Mouse (Mus musculus): Measurements from ENCODE around the gene Angel1. TPM values are rescaled to one million over a fixed set of nuclear protein-coding genes. Genes with fewer than 3 reads are reported as not detected.
A peak's percentile ranks its signal among the peaks of the same experiment; 100 is the strongest.

The Angel1 gene
- polyA plus RNA-seq, 1 experiment = not detected

GRCm38 (mm10) chr12:86716962-86717361 is 9.3 kb downstream of the Angel1 start:
- Histone ChIP-seq H3K4me1 (ENCODE audit: control insufficient read depth, insufficient read depth, low read length) (peaks cover 10% of the 10 kb centered on the region), H3K4me3 (ENCODE audit: insufficient read depth, low read depth, low read length) (no peak overlapping the region), H3K27ac (ENCODE audit: insufficient read depth, low read depth, low read length) (no peak overlapping the region)
- WGBS = 96% methylated on average over 11 of the region's 11 CpGs
- TF ChIP-seq POLR2A (IDR thresholded peaks at IDR 0.05; ENCODE audit: insufficient read depth, low read depth, low read length) (no peak), CTCF (IDR thresholded peaks at IDR 0.05; ENCODE audit: insufficient read depth, low read depth, low read length) (no peak)

GRCm38 (mm10) chr12:86715401-86715800 is 10.9 kb downstream of the Angel1 start:
- no peak overlapping the region for H3K4me3 ChIP-seq (ENCODE audit: insufficient read depth, low read depth, low read length)
- H3K27ac ChIP-seq (ENCODE audit: insufficient read depth, low read depth, low read length) = no peak overlapping the region
- WGBS = 60% methylated on average over 5 of the region's 5 CpGs
- TF ChIP-seq CTCF (IDR thresholded peaks at IDR 0.05; ENCODE audit: insufficient read depth, low read depth, low read length) = no peak
- no peak for TF ChIP-seq POLR2A (IDR thresholded peaks at IDR 0.05; ENCODE audit: insufficient read depth, low read depth, low read length)
- H3K4me1 ChIP-seq (ENCODE audit: control insufficient read depth, insufficient read depth, low read length) = peaks cover 6% of the 10 kb centered on the region; the same call in 1 of the 2 replicates

GRCm38 (mm10) chr12:86714026-86714425 is 12.2 kb downstream of the Angel1 start:
- TF ChIP-seq CTCF (IDR thresholded peaks at IDR 0.05; ENCODE audit: insufficient read depth, low read depth, low read length) (no peak), POLR2A (IDR thresholded peaks at IDR 0.05; ENCODE audit: insufficient read depth, low read depth, low read length) (no peak)
- WGBS = 80% methylated on average over 5 of the region's 5 CpGs
- peaks cover 6% of the 10 kb centered on the region; the same call in 1 of the 2 replicates for H3K4me1 ChIP-seq (ENCODE audit: control insufficient read depth, insufficient read depth, low read length)
- no peak overlapping the region for H3K27ac ChIP-seq (ENCODE audit: insufficient read depth, low read depth, low read length)
- no peak overlapping the region for H3K4me3 ChIP-seq (ENCODE audit: insufficient read depth, low read depth, low read length)

GRCm38 (mm10) chr12:86705843-86706242 is 20.4 kb downstream of the Angel1 start:
- WGBS = 94% methylated on average over 5 of the region's 5 CpGs
- H3K4me1 ChIP-seq (ENCODE audit: control insufficient read depth, insufficient read depth, low read length) = peaks cover 9% of the 10 kb centered on the region
- H3K27ac ChIP-seq (ENCODE audit: insufficient read depth, low read depth, low read length) = no peak overlapping the region
- TF ChIP-seq POLR2A (IDR thresholded peaks at IDR 0.05; ENCODE audit: insufficient read depth, low read depth, low read length) (no peak), CTCF (IDR thresholded peaks at IDR 0.05; ENCODE audit: insufficient read depth, low read depth, low read length) (no peak)
- no peak overlapping the region for H3K4me3 ChIP-seq (ENCODE audit: insufficient read depth, low read depth, low read length)

- H3K4me3 ChIP-seq (ENCODE audit: insufficient read depth, low read depth, low read length) = no peak overlapping the region
- 94% methylated on average over 3 of the region's 3 CpGs for WGBS
- TF ChIP-seq POLR2A (IDR thresholded peaks at IDR 0.05; ENCODE audit: insufficient read depth, low read depth, low read length) (no peak), CTCF (IDR thresholded peaks at IDR 0.05; ENCODE audit: insufficient read depth, low read depth, low read length) (no peak)
- peaks cover 26% of the 10 kb centered on the region for H3K4me1 ChIP-seq (ENCODE audit: control insufficient read depth, insufficient read depth, low read length)
- no peak overlapping the region for H3K27ac ChIP-seq (ENCODE audit: insufficient read depth, low read depth, low read length)
Measured at GRCm38 (mm10) chr12:86702690-86703089, 23.6 kb downstream of the Angel1 start.

- Histone ChIP-seq H3K27ac (ENCODE audit: insufficient read depth, low read depth, low read length) (no peak overlapping the region), H3K4me3 (ENCODE audit: insufficient read depth, low read depth, low read length) (no peak overlapping the region), H3K4me1 (ENCODE audit: control insufficient read depth, insufficient read depth, low read length) (peaks cover 26% of the 10 kb centered on the region)
- 92% methylated on average over 4 of the region's 4 CpGs for WGBS
- no peak for TF ChIP-seq CTCF (IDR thresholded peaks at IDR 0.05; ENCODE audit: insufficient read depth, low read depth, low read length)
- no peak for TF ChIP-seq POLR2A (IDR thresholded peaks at IDR 0.05; ENCODE audit: insufficient read depth, low read depth, low read length)
Measured at GRCm38 (mm10) chr12:86701491-86701890, 24.8 kb downstream of the Angel1 start.

- no peak for TF ChIP-seq CTCF (IDR thresholded peaks at IDR 0.05; ENCODE audit: insufficient read depth, low read depth, low read length)
- TF ChIP-seq POLR2A (IDR thresholded peaks at IDR 0.05; ENCODE audit: insufficient read depth, low read depth, low read length) = no peak
- H3K4me3 ChIP-seq (ENCODE audit: insufficient read depth, low read depth, low read length) = no peak overlapping the region
- 0 out of 2 replicates have a peak overlapping the region, but pooled peaks have one; percentile 32 for H3K27ac ChIP-seq (ENCODE audit: insufficient read depth, low read depth, low read length)
- H3K4me1 ChIP-seq (ENCODE audit: control insufficient read depth, insufficient read depth, low read length) = peaks cover 26% of the 10 kb centered on the region
- 79% methylated on average over 4 of the region's 4 CpGs for WGBS
Measured at GRCm38 (mm10) chr12:86700927-86701310, 25.3 kb downstream of the Angel1 start.

- no peak overlapping the region for H3K4me3 ChIP-seq (ENCODE audit: insufficient read depth, low read depth, low read length)
- peak overlapping the region; percentile 32; the same call in 1 of the 2 replicates for H3K27ac ChIP-seq (ENCODE audit: insufficient read depth, low read depth, low read length)
- no peak for TF ChIP-seq POLR2A (IDR thresholded peaks at IDR 0.05; ENCODE audit: insufficient read depth, low read depth, low read length)
- TF ChIP-seq CTCF (IDR thresholded peaks at IDR 0.05; ENCODE audit: insufficient read depth, low read depth, low read length) = no peak
- peaks cover 26% of the 10 kb centered on the region for H3K4me1 ChIP-seq (ENCODE audit: control insufficient read depth, insufficient read depth, low read length)
- WGBS = 26% methylated on average over 19 of the region's 19 CpGs
Measured at GRCm38 (mm10) chr12:86699965-86700926, 26.0 kb downstream of the Angel1 start.

GRCm38 (mm10) chr12:86698537-86698936 is 27.7 kb downstream of the Angel1 start:
- no peak overlapping the region for H3K4me3 ChIP-seq (ENCODE audit: insufficient read depth, low read depth, low read length)
- TF ChIP-seq CTCF (IDR thresholded peaks at IDR 0.05; ENCODE audit: insufficient read depth, low read depth, low read length) (no peak), POLR2A (IDR thresholded peaks at IDR 0.05; ENCODE audit: insufficient read depth, low read depth, low read length) (no peak)
- H3K27ac ChIP-seq (ENCODE audit: insufficient read depth, low read depth, low read length) = no peak overlapping the region
- H3K4me1 ChIP-seq (ENCODE audit: control insufficient read depth, insufficient read depth, low read length) = peaks cover 37% of the 10 kb centered on the region
